Comparison of ENCODE assay signal across 17 mouse cellular contexts in the genomic region with DNA sequence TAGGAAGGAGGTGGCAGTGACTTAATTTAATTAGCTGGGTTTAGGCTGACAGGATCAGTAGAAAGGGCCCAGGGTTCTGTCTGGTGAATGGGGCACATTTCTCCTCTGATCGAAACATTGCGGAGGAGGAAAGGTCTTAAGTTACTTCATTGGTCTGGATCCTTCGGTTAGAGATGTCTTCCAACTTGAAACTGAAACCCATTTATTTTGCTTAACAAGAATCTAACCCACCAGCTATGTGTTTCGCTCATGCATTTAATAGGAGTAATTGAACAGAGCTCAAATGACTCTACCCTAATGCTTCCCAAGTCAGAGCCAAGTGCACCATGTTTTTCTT.
A peak's percentile ranks its signal among the peaks of the same experiment; 100 is the strongest.
DNase-seq lines count a peak whose midpoint lies in the region; ATAC-seq lines count a peak whose summit lies in the region.
"Had no signal": no experiment of that assay in that cellular context is flagged by ENCODE, and none has a peak within 500 bp of the region (broad histone marks: within the 10 kb centered on the region; RNA-seq: fewer than 3 reads in every experiment).

No protein-coding gene starts in this region.

- no peaks in the 10 kb centered on the region for H3K36me3 ChIP-seq in forebrain, embryonic 15.5 days
- H3K36me3 ChIP-seq in forebrain, embryonic 11.5 days (ENCODE audit: control insufficient read depth, insufficient read depth, low read length): no peaks in the 10 kb centered on the region
- H3K36me3 ChIP-seq in kidney, embryonic 15.5 days: no peaks in the 10 kb centered on the region
- H3K36me3 ChIP-seq in kidney, embryonic 16.5 days (ENCODE audit: insufficient read depth, low read length): no peaks in the 10 kb centered on the region
- no peaks in the 10 kb centered on the region for H3K36me3 ChIP-seq in stomach, embryonic 15.5 days
- H3K36me3 ChIP-seq: embryonic facial prominence, embryonic 13.5 days; heart, embryonic 12.5 days; hindbrain, embryonic 10.5 days had no signal

- no peak for DNase-seq in forebrain, embryonic 11.5 days (ENCODE audit: low spot score)
- DNase-seq in neural tube, embryonic 10.5 days (ENCODE audit: extremely low spot score, low spot score): no peak
- no peak for DNase-seq in testis, postnatal 14 days (ENCODE audit: low spot score)
- DNase-seq: cerebellum, adult 11-12 months; cerebellum, adult 9-10 months; cerebellum, postnatal 25 days; gastrocnemius, postnatal 14 days; heart, adult 2 months had no signal

- no peaks in the 10 kb centered on the region for H3K9me3 ChIP-seq in forebrain, embryonic 15.5 days
- H3K9me3 ChIP-seq in forebrain, embryonic 11.5 days (ENCODE audit: control insufficient read depth, low read length): no peaks in the 10 kb centered on the region
- H3K9me3 ChIP-seq in kidney, embryonic 15.5 days (replicated peaks): no peaks in the 10 kb centered on the region
- no peaks in the 10 kb centered on the region for H3K9me3 ChIP-seq in kidney, embryonic 16.5 days (ENCODE audit: low read length)
- H3K9me3 ChIP-seq in stomach, embryonic 15.5 days: no peaks in the 10 kb centered on the region
- H3K9me3 ChIP-seq: embryonic facial prominence, embryonic 13.5 days; heart, embryonic 12.5 days; hindbrain, embryonic 10.5 days had no signal

- H3K27ac ChIP-seq in forebrain, embryonic 15.5 days (replicated peaks): peak overlapping the region; percentile 52; the same call in 1 of the 2 replicates
- no peak overlapping the region for H3K27ac ChIP-seq in forebrain, embryonic 11.5 days (ENCODE audit: low read depth, low read length)
- H3K27ac ChIP-seq in kidney, embryonic 15.5 days: no peak overlapping the region
- no peak overlapping the region for H3K27ac ChIP-seq in kidney, embryonic 16.5 days (ENCODE audit: low read length)
- H3K27ac ChIP-seq in stomach, embryonic 15.5 days: 0 out of 2 replicates have a peak overlapping the region, but pooled peaks have one; percentile 31
- H3K27ac ChIP-seq: embryonic facial prominence, embryonic 13.5 days; heart, adult 2 months had no signal

- 44% methylated on average over 4 of the region's 4 CpGs for WGBS in forebrain, embryonic 15.5 days
- WGBS in forebrain, embryonic 11.5 days: 78% methylated on average over 4 of the region's 4 CpGs
- 56% methylated on average over 4 of the region's 4 CpGs for WGBS in kidney, embryonic 15.5 days
- 50% methylated on average over 4 of the region's 4 CpGs for WGBS in kidney, embryonic 16.5 days
- WGBS in stomach, embryonic 15.5 days: 85% methylated on average over 4 of the region's 4 CpGs

- H3K9ac ChIP-seq in forebrain, embryonic 15.5 days (replicated peaks): no peak overlapping the region
- no peak overlapping the region for H3K9ac ChIP-seq in forebrain, embryonic 11.5 days (ENCODE audit: low read length)
- H3K9ac ChIP-seq in kidney, embryonic 15.5 days: no peak overlapping the region
- no peak overlapping the region for H3K9ac ChIP-seq in kidney, embryonic 16.5 days (replicated peaks; ENCODE audit: low read length)
- no peak overlapping the region for H3K9ac ChIP-seq in stomach, embryonic 15.5 days
- H3K9ac ChIP-seq: embryonic facial prominence, embryonic 13.5 days; forebrain, postnatal 0 days; heart, embryonic 12.5 days had no signal

- peaks cover 22% of the 10 kb centered on the region for H3K4me1 ChIP-seq in forebrain, embryonic 15.5 days
- peaks cover 11% of the 10 kb centered on the region for H3K4me1 ChIP-seq in forebrain, embryonic 11.5 days (replicated peaks; ENCODE audit: control insufficient read depth, insufficient read depth, low read length)
- peaks cover 22% of the 10 kb centered on the region for H3K4me1 ChIP-seq in kidney, embryonic 15.5 days
- peaks cover 13% of the 10 kb centered on the region; the same call in 1 of the 2 replicates for H3K4me1 ChIP-seq in kidney, embryonic 16.5 days (ENCODE audit: insufficient read depth, low read length)
- H3K4me1 ChIP-seq in stomach, embryonic 15.5 days: peaks cover 27% of the 10 kb centered on the region; the same call in 1 of the 2 replicates

- H3K27me3 ChIP-seq in forebrain, embryonic 15.5 days: no peaks in the 10 kb centered on the region
- H3K27me3 ChIP-seq in forebrain, embryonic 11.5 days (ENCODE audit: control insufficient read depth, insufficient read depth, low read length): no peaks in the 10 kb centered on the region
- H3K27me3 ChIP-seq in kidney, embryonic 15.5 days: peaks cover 75% of the 10 kb centered on the region
- peaks cover 17% of the 10 kb centered on the region for H3K27me3 ChIP-seq in kidney, embryonic 16.5 days (ENCODE audit: insufficient read depth, low read length)
- H3K27me3 ChIP-seq in stomach, embryonic 15.5 days (replicated peaks): no peaks in the 10 kb centered on the region

- H3K4me3 ChIP-seq in forebrain, embryonic 15.5 days: no peak overlapping the region
- H3K4me3 ChIP-seq in forebrain, embryonic 11.5 days (ENCODE audit: low read depth, low read length): no peak overlapping the region
- H3K4me3 ChIP-seq in kidney, embryonic 15.5 days (replicated peaks): no peak overlapping the region
- H3K4me3 ChIP-seq in kidney, embryonic 16.5 days (ENCODE audit: low read length): no peak overlapping the region
- no peak overlapping the region for H3K4me3 ChIP-seq in stomach, embryonic 15.5 days (replicated peaks)
- H3K4me3 ChIP-seq: embryonic facial prominence, embryonic 13.5 days; heart, adult 2 months; heart, embryonic 12.5 days; hindbrain, embryonic 10.5 days had no signal

- ATAC-seq in forebrain, embryonic 15.5 days (replicated peaks): no peak
- no peak for ATAC-seq in forebrain, embryonic 11.5 days (replicated peaks; ENCODE audit: low FRiP score)
- 0 out of 2 replicates have a peak, but pooled peaks have one; percentile 22 for ATAC-seq in kidney, embryonic 15.5 days (replicated peaks; ENCODE audit: low FRiP score)
- no peak for ATAC-seq in kidney, embryonic 16.5 days (ENCODE audit: low FRiP score, low TSS enrichment)
- no peak for ATAC-seq in stomach, embryonic 15.5 days (ENCODE audit: insufficient read depth, low FRiP score, low read depth)
- ATAC-seq: hindbrain, embryonic 16.5 days had no signal

- H3K4me2 ChIP-seq in forebrain, embryonic 15.5 days (replicated peaks): no peak overlapping the region
- no peak overlapping the region for H3K4me2 ChIP-seq in forebrain, embryonic 11.5 days (ENCODE audit: low read depth, low read length, severe bottlenecking)
- H3K4me2 ChIP-seq in kidney, embryonic 15.5 days: no peak overlapping the region
- H3K4me2 ChIP-seq in kidney, embryonic 16.5 days (replicated peaks; ENCODE audit: low read depth, low read length): no peak overlapping the region
- H3K4me2 ChIP-seq in stomach, embryonic 15.5 days: no peak overlapping the region
- H3K4me2 ChIP-seq: embryonic facial prominence, embryonic 13.5 days; heart, embryonic 12.5 days had no signal

Comparison
In these comparisons a context has a peak if more than half of its experiments do, and no peak if none do; other contexts are left out.
1. H3K27ac ChIP-seq: peak in forebrain, embryonic 15.5 days (single experiment) and stomach, embryonic 15.5 days (single experiment); none in forebrain, embryonic 11.5 days (single experiment), kidney, embryonic 15.5 days (single experiment) and kidney, embryonic 16.5 days (single experiment).